Mouse (Mus musculus) embryonic facial prominence, embryonic 10.5 days (tissue): Measurements from ENCODE around the gene Nr2e3. TPM values are rescaled to one million over a fixed set of nuclear protein-coding genes. Genes with fewer than 3 reads are reported as not detected.
A peak's percentile ranks its signal among the peaks of the same experiment; 100 is the strongest.
"Not testable (repeated sequence)": the region's sequence is repeated elsewhere in the genome, so short reads cannot be mapped to it uniquely, and the experiment has no call there.

Source experiments
- DNase-seq: peaks from one replicate; pipeline ENCODE4 v3.0.0-alpha.2; 2017; ENCODE audit warnings: low spot score
- H3K27ac ChIP-seq: fragments of 300-500 bp; sonication (generic); replicated peaks from 2 replicates; pipeline ENCODE4 v1.5.1; 2016; ENCODE audit warnings: mild to moderate bottlenecking
- H3K27me3 ChIP-seq: fragments of 300-500 bp; sonication (generic); replicated peaks from 2 replicates; pipeline ENCODE4 v1.6.1; 2016; ENCODE audit warnings: low read depth, mild to moderate bottlenecking; ENCODE audit not compliant: poor library complexity, severe bottlenecking
- H3K36me3 ChIP-seq: fragments of 300-500 bp; sonication (generic); replicated peaks from 2 replicates; pipeline ENCODE4 v1.6.1; 2016; ENCODE audit warnings: mild to moderate bottlenecking, moderate library complexity
- H3K4me1 ChIP-seq: fragments of 300-500 bp; sonication (generic); 2 replicates; pipeline ENCODE4 v1.6.1; 2016
- H3K4me3 ChIP-seq: fragments of 300-500 bp; sonication (generic); 2 replicates; pipeline ENCODE4 v1.5.1; 2016; ENCODE audit warnings: mild to moderate bottlenecking, moderate library complexity
- H3K9me3 ChIP-seq: fragments of 300-500 bp; sonication (generic); 2 replicates; pipeline ENCODE4 v1.6.1; 2016; ENCODE audit warnings: mild to moderate bottlenecking
- WGBS: fragments of 180-500 bp; shearing (Covaris S2); methylation state at CpG from one replicate; pipeline ENCODE4 v1.1.7; 2016; 5-methylcytosine and 5-hydroxymethylcytosine counted together
- polyA plus RNA-seq: library from polyadenylated mRNA; unstranded; fragments of >200 nt; fragmentation: Nextera tagmentation; extraction: Ambion mirVana; gene quantifications from 2 replicates; pipeline ENCODE4 v1.2.1, GENCODE M21; 2016

The Nr2e3 gene
- polyA plus RNA-seq, 1 experiment from 2014 or later = 0.51 TPM

GRCm38 (mm10) chr9:59961201-59961955, 919 bp upstream of the Nr2e3 start:
- Histone ChIP-seq H3K36me3 (no peaks in the 10 kb centered on the region), H3K27me3 (no peaks in the 10 kb centered on the region; the same call in 1 of the 2 replicates), H3K4me3 (no peak overlapping the region), H3K9me3 (no peaks in the 10 kb centered on the region), H3K4me1 (peaks cover 28% of the 10 kb centered on the region), H3K27ac (no peak overlapping the region)
- no peak for DNase-seq
- 62% methylated on average over 14 of the region's 14 CpGs for WGBS

DNA sequence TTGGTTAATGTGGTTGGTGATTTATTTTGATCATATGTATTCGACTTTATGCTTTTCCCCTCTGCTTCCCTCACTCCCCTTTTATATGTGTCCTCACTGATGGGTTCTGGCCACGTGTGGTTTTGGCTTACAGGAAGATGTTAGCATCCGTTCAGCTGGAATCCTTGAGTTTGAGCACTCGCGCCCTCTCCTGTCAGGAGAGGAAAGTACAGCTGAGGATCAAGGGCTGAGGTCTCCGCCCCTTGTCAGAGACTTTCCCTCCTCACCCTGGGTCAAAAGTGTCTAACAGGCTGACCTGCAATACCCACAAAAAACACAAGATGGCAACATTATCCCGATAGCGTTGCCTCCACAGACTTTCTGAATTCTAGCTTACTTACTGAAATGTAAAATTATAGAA, 1.2 kb downstream of the Nr2e3 start:
- peaks cover 36% of the 10 kb centered on the region for H3K4me1 ChIP-seq
- WGBS = 2% methylated on average over 8 of the region's 8 CpGs
- H3K4me3 ChIP-seq = no peak overlapping the region
- peak; percentile 92 for DNase-seq
- no peaks in the 10 kb centered on the region; the same call in 1 of the 2 replicates for H3K27me3 ChIP-seq
- H3K27ac ChIP-seq = no peak overlapping the region
- H3K9me3 ChIP-seq = no peaks in the 10 kb centered on the region
- H3K36me3 ChIP-seq = no peaks in the 10 kb centered on the region

GRCm38 (mm10) chr9:59958115-59958514, 2.3 kb downstream of the Nr2e3 start:
- not testable (repeated sequence) for H3K4me3 ChIP-seq, H3K27me3 ChIP-seq, H3K9me3 ChIP-seq, DNase-seq, H3K36me3 ChIP-seq, H3K27ac ChIP-seq
- WGBS = 69% methylated on average over 1 of the region's 1 CpGs
- peaks cover 41% of the 10 kb centered on the region for H3K4me1 ChIP-seq

DNA sequence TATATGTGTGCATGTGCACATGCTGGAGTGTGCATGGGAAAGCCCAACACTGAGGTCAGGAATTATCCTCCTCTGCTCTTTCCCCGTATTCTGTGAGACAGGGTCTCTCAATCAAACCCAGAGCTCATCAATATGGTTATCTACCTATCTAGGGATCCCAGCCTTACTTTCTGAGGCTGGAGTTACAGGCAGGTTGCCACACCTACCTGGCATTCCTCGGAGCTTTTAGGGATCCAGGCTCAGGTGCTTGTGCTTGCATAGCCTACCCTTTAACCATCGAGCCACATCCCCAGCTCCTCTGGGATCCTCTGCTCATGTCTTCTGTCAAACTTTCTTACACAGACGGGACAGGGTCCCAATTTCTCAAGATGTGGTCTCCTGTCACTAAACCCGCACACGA, 4.0 kb downstream of the Nr2e3 start:
- Histone ChIP-seq H3K9me3 (no peaks in the 10 kb centered on the region), H3K36me3 (no peaks in the 10 kb centered on the region), H3K27ac (no peak overlapping the region), H3K4me1 (peaks cover 48% of the 10 kb centered on the region), H3K27me3 (no peaks in the 10 kb centered on the region; the same call in 1 of the 2 replicates), H3K4me3 (peak overlapping the region; percentile 32)
- DNase-seq = no peak
- WGBS = 34% methylated on average over 6 of the region's 6 CpGs

- Histone ChIP-seq H3K9me3 (no peaks in the 10 kb centered on the region), H3K4me3 (no peak overlapping the region), H3K4me1 (peaks cover 48% of the 10 kb centered on the region), H3K27ac (no peak overlapping the region), H3K27me3 (no peaks in the 10 kb centered on the region; the same call in 1 of the 2 replicates), H3K36me3 (no peaks in the 10 kb centered on the region)
- no peak for DNase-seq
- 76% methylated on average over 6 of the region's 6 CpGs for WGBS
Observed at GRCm38 (mm10) chr9:59955692-59956091, 4.8 kb downstream of the Nr2e3 start.

DNA sequence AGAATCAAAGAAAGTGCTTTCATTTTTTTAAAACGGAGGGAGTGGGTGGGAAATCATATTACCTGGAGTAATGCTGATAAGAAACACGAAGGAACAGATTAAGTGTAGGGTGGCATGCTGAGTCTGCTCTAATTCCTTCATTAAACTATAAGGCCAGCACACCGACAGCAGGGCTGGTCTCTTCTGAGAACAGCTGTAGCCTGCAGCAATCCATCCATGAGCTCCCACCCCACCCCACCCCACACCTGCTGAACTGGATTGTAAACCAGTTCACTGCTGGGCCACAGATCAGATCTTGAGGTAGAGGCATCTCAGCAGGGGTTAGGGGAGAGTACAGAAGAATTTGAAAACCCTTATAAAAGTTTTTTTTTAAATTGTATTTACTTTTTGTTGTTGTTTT, 5.3 kb downstream of the Nr2e3 start:
- Histone ChIP-seq H3K27me3 (no peaks in the 10 kb centered on the region; the same call in 1 of the 2 replicates), H3K27ac (no peak overlapping the region), H3K9me3 (no peaks in the 10 kb centered on the region), H3K36me3 (no peaks in the 10 kb centered on the region), H3K4me1 (peaks cover 46% of the 10 kb centered on the region), H3K4me3 (no peak overlapping the region)
- no peak for DNase-seq
- WGBS = 61% methylated on average over 3 of the region's 3 CpGs

GRCm38 (mm10) chr9:59953556-59953955, 6.9 kb downstream of the Nr2e3 start:
- no peak for DNase-seq
- H3K4me1 ChIP-seq = peaks cover 40% of the 10 kb centered on the region
- H3K36me3 ChIP-seq = no peaks in the 10 kb centered on the region
- H3K27ac ChIP-seq = peak overlapping the region; percentile 24; the same call in 1 of the 2 replicates
- 80% methylated on average over 7 of the region's 7 CpGs for WGBS
- no peaks in the 10 kb centered on the region for H3K9me3 ChIP-seq
- no peak overlapping the region for H3K4me3 ChIP-seq
- no peaks in the 10 kb centered on the region; the same call in 1 of the 2 replicates for H3K27me3 ChIP-seq

- no peaks in the 10 kb centered on the region; the same call in 1 of the 2 replicates for H3K27me3 ChIP-seq
- H3K9me3 ChIP-seq = no peaks in the 10 kb centered on the region
- no peak overlapping the region for H3K4me3 ChIP-seq
- no peak overlapping the region for H3K27ac ChIP-seq
- H3K36me3 ChIP-seq = no peaks in the 10 kb centered on the region
- peaks cover 40% of the 10 kb centered on the region for H3K4me1 ChIP-seq
- 55% methylated on average over 8 of the region's 8 CpGs for WGBS
- no peak for DNase-seq
Observed at GRCm38 (mm10) chr9:59952515-59953070, 7.9 kb downstream of the Nr2e3 start.

DNA sequence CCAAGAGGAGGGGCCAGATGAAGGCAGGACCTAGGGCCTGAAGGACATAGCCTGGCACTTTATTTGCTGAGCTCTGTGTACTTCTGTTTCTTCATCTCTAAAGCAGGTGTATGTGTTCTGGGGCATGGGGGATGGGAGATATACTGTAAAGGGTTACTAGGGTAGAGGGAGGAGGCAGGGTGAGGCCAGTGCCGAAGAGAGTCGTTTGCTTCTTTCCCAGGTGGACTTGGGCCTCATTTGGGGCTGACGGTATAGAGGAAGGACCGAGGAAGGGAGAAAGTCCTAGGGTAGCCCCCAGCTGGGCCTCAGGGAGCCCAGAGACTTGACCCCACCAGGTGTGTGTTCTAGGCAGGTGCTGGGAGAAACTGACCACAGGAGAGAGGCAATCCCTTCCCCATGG, 8.5 kb downstream of the Nr2e3 start:
- no peaks in the 10 kb centered on the region for H3K9me3 ChIP-seq
- no peaks in the 10 kb centered on the region for H3K27me3 ChIP-seq
- no peak overlapping the region for H3K4me3 ChIP-seq
- WGBS = 85% methylated on average over 4 of the region's 4 CpGs
- H3K27ac ChIP-seq = no peak overlapping the region
- peaks cover 40% of the 10 kb centered on the region for H3K4me1 ChIP-seq
- no peak for DNase-seq
- H3K36me3 ChIP-seq = no peaks in the 10 kb centered on the region

- Histone ChIP-seq H3K4me3 (no peak overlapping the region), H3K27ac (no peak overlapping the region), H3K4me1 (peaks cover 34% of the 10 kb centered on the region), H3K9me3 (no peaks in the 10 kb centered on the region), H3K36me3 (no peaks in the 10 kb centered on the region), H3K27me3 (no peaks in the 10 kb centered on the region)
- no peak for DNase-seq
- whole genome bisulfite sequencing = 92% methylated on average over 9 of the region's 9 CpGs
Observed at GRCm38 (mm10) chr9:59951001-59951750, 9.3 kb downstream of the Nr2e3 start.

DNA sequence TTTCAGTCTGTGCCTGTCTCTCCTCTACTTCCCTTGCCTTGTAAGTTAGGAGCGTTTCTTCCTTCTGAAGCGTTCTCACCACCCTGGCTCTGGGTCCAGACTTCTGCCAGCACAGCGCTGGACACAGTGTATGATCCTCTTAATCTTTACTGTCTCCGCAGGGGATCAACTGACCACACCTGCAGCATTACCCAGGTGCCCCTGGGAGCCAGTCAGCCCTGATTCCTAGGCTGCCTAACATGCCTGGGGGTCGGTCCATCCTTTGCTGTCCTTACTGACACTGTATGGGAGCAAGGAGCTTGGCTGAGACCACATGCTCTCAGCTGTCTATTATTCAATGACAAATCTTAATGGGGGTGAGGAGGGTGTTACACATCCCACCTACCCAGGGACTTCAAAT, 10.5 kb downstream of the Nr2e3 start:
- 91% methylated on average over 5 of the region's 5 CpGs for WGBS
- Histone ChIP-seq H3K4me1 (peaks cover 22% of the 10 kb centered on the region), H3K9me3 (no peaks in the 10 kb centered on the region), H3K36me3 (no peaks in the 10 kb centered on the region), H3K27ac (no peak overlapping the region), H3K27me3 (no peaks in the 10 kb centered on the region), H3K4me3 (no peak overlapping the region)
- no peak for DNase-seq

DNA sequence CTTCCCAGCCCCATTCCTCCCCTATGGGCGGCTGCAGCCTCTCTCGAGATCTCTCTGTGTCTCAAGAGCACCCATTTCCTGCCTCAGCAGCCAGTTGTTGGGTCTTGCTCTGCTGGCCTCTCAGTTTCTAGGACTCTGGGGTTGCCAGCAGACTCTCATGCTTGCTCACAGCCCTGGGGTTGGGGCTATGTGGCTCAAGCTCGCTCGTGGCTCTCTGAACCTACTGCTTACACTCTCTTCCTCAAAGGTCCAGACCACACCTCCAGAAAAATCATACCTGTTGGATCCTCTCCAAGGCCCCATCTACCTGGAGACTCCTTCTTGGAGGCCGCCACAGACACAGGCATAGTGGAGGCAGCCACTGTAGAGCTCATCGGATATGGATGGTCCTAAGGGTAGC, 10.9 kb downstream of the Nr2e3 start:
- 88% methylated on average over 6 of the region's 6 CpGs for WGBS

More for the DNA sequence above, 10.9 kb downstream of the Nr2e3 start:
- no peaks in the 10 kb centered on the region for H3K9me3 ChIP-seq
- H3K4me3 ChIP-seq = no peak overlapping the region
- no peak overlapping the region for H3K27ac ChIP-seq
- H3K4me1 ChIP-seq = peaks cover 20% of the 10 kb centered on the region
- DNase-seq = no peak
- H3K27me3 ChIP-seq = no peaks in the 10 kb centered on the region
- H3K36me3 ChIP-seq = no peaks in the 10 kb centered on the region
